Mouse (Mus musculus): ENCODE measurements around the gene Nova2. TPM values are rescaled to one million over a fixed set of nuclear protein-coding genes. Genes with fewer than 3 reads are reported as not detected.

Nova2 gene
- polyA plus RNA-seq, 1 experiment from 2014 or later = 0.22 TPM

DNA sequence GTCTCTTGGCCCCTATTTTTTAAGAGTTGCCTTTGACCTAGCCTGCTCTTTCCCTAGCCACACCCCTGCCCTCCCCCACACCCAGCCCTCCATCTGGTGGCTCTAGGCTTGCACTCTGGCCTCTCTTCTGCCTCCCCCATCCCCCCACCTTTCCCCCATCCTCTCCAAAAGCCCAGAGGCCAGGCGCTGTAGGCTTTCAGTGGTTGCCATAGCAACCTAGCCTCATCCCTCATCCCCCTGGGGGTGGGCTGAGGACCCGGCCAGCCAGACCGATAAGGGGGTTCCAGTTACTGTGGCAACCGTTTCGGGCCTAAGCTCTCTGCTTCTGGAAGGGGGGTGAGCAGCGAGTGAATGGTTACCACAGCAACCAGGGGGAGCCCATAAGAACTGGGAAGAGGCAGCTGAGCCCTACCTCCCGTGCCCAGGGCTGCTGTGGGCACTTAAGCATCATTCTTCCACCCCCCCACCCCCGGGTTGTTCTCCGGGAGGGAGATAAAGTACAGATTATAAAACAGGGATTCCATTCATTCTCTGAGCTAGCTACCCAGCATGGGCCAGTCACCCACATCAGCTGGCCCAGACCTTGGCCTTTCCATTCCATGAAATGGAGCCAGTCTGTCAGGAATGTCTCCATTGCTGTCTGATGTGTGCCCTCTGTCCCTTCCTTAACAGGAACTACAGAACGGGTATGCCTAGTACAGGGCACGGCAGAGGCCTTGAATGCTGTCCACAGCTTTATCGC, 24.3 kb downstream of the Nova2 start:
- H3K4me1 ChIP-seq (replicated peaks; ENCODE audit: control insufficient read depth, insufficient read depth) = no peaks in the 10 kb centered on the region
- WGBS = 32% methylated on average over 12 of the region's 12 CpGs
- H3K27me3 ChIP-seq (ENCODE audit: control insufficient read depth, insufficient read depth, low read length) = no peaks in the 10 kb centered on the region
- H3K4me2 ChIP-seq (replicated peaks; ENCODE audit: low read depth) = no peak overlapping the region
- DNase-seq (ENCODE audit: low spot score) = no peak
- no peaks in the 10 kb centered on the region for H3K9me3 ChIP-seq (ENCODE audit: control insufficient read depth, low read length)
- no peaks in the 10 kb centered on the region for H3K36me3 ChIP-seq (ENCODE audit: control insufficient read depth, insufficient read depth, low read length)
- no peak overlapping the region for H3K9ac ChIP-seq (ENCODE audit: low read length)
- H3K4me3 ChIP-seq (ENCODE audit: low read depth, low read length) = no peak overlapping the region
- no peak overlapping the region for H3K27ac ChIP-seq (replicated peaks)
- ATAC-seq (ENCODE audit: low FRiP score, low TSS enrichment) = no peak
- TF ChIP-seq EP300 (optimal IDR thresholded peaks at IDR 0.05) = no peak
- no peak for TF ChIP-seq CTCF (IDR thresholded peaks at IDR 0.05; ENCODE audit: low read depth)

DNA sequence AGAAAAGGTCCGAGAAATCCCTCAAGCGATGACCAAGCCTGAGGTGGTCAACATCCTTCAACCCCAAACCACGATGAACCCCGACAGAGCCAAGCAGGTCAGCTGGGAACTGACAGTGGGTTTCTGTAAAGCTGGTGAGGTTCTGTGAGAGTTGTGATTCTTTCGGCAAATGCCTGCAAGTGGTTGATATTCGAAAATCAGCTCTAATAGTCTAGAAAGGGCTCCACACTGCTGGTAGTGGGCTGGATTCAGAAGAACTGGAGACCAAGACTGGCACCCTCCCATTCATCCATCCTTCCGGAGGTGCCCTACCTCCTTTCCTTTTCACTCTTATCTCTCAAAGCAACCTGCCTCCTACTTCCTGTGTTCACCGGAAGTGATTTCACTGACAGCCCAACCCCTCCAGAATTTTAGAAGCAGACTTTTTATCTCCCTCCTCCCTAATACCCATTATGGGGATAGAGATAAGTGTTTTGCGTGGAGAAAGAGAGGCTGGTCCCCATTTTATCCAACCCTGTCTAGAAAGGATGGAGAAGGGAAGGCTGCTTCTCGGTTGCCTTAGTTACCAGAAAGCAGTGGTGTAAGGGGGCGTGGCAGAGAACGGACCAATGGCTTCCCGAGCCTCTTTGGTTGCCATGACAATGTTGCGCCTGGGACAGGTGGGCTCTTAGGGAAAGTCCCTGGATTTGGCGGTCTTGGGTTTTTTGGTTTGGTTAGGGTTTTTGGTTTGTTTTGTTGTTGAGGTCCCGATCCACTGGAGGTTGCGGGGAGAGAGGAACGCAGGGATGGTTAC, 25.0 kb downstream of the Nova2 start:
- 26% methylated on average over 18 of the region's 18 CpGs for WGBS

DNA sequence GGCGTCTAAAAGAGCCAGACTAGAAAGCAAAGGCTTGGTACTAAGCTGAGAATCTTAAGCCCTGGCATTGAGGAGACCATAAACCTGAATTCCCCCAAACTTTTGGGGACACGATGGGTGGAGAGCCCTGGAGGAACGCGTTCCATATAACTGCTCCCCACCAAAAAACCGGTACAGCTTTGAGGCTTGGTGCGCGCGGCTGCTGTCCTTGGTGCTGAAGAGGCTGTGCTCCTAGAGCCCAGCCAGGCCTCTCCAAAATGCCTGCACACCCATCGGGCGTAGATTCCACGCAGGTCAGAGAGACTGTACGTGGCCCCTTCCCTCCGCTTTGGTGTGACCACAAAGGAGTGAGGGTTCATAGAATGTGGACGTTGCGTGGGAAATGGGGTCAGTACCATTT, 25.7 kb downstream of the Nova2 start:
- Histone ChIP-seq H3K9ac (ENCODE audit: low read length) (no peak overlapping the region), H3K27ac (replicated peaks) (no peak overlapping the region), H3K4me3 (ENCODE audit: low read depth, low read length) (no peak overlapping the region), H3K9me3 (ENCODE audit: control insufficient read depth, low read length) (no peaks in the 10 kb centered on the region), H3K36me3 (ENCODE audit: control insufficient read depth, insufficient read depth, low read length) (no peaks in the 10 kb centered on the region), H3K4me2 (replicated peaks; ENCODE audit: low read depth) (no peak overlapping the region), H3K4me1 (replicated peaks; ENCODE audit: control insufficient read depth, insufficient read depth) (no peaks in the 10 kb centered on the region), H3K27me3 (ENCODE audit: control insufficient read depth, insufficient read depth, low read length) (no peaks in the 10 kb centered on the region)
- TF ChIP-seq CTCF (IDR thresholded peaks at IDR 0.05; ENCODE audit: low read depth) (no peak), EP300 (optimal IDR thresholded peaks at IDR 0.05) (no peak)
- no peak for ATAC-seq (ENCODE audit: low FRiP score, low TSS enrichment)
- WGBS = 15% methylated on average over 15 of the region's 15 CpGs
- peak; percentile 70 for DNase-seq (ENCODE audit: low spot score)

More for the DNA sequence above, 25.0 kb downstream of the Nova2 start:
- H3K9ac ChIP-seq (ENCODE audit: low read length) = no peak overlapping the region
- H3K9me3 ChIP-seq (ENCODE audit: control insufficient read depth, low read length) = no peaks in the 10 kb centered on the region
- no peak overlapping the region for H3K4me3 ChIP-seq (ENCODE audit: low read depth, low read length)
- no peak overlapping the region for H3K4me2 ChIP-seq (replicated peaks; ENCODE audit: low read depth)
- no peak overlapping the region for H3K27ac ChIP-seq (replicated peaks)
- ATAC-seq (ENCODE audit: low FRiP score, low TSS enrichment) (no peak), DNase-seq (ENCODE audit: low spot score) (no peak)
- TF ChIP-seq CTCF (IDR thresholded peaks at IDR 0.05; ENCODE audit: low read depth) = no peak
- no peak for TF ChIP-seq EP300 (optimal IDR thresholded peaks at IDR 0.05)
- H3K36me3 ChIP-seq (ENCODE audit: control insufficient read depth, insufficient read depth, low read length) = no peaks in the 10 kb centered on the region
- H3K27me3 ChIP-seq (ENCODE audit: control insufficient read depth, insufficient read depth, low read length) = no peaks in the 10 kb centered on the region
- H3K4me1 ChIP-seq (replicated peaks; ENCODE audit: control insufficient read depth, insufficient read depth) = no peaks in the 10 kb centered on the region

DNA sequence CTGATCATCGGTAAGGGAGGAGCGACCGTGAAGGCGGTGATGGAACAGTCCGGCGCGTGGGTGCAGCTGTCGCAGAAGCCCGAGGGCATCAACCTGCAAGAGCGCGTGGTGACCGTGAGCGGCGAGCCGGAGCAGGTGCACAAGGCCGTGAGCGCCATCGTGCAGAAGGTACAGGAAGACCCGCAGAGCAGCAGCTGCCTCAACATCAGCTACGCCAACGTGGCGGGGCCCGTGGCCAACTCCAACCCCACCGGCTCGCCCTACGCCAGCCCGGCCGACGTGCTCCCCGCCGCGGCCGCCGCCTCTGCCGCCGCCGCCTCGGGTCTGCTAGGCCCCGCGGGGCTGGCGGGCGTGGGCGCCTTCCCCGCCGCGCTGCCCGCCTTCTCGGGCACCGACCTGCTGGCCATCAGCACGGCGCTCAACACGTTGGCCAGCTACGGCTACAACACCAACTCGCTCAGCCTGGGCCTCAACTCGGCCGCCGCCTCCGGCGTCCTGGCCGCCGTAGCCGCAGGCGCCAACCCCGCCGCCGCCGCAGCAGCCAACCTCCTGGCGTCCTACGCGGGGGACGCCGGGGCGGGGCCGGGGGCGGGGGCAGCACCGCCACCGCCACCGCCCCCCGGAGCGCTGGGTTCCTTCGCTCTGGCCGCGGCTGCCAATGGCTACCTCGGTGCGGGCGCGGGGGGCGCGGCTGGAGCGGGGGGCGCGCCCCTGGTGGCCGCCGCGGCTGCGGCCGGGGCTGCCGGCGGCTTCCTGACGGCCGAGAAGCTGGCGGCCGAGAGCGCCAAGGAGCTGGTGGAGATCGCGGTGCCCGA, 32.1 kb downstream of the Nova2 start:
- H3K9me3 ChIP-seq (ENCODE audit: control insufficient read depth, low read length) = no peaks in the 10 kb centered on the region
- H3K27ac ChIP-seq (replicated peaks) = no peak overlapping the region
- H3K9ac ChIP-seq (ENCODE audit: low read length) = peak overlapping the region; percentile 58
- under 1% methylated on average over 87 of the region's 107 CpGs for WGBS
- ATAC-seq (ENCODE audit: low FRiP score, low TSS enrichment) (peak; percentile 71), DNase-seq (ENCODE audit: low spot score) (peak; percentile 70)
- H3K4me1 ChIP-seq (replicated peaks; ENCODE audit: control insufficient read depth, insufficient read depth) = 0 out of 2 replicates have a peak, but pooled peaks cover 3% of the 10 kb centered on the region
- 0 out of 2 replicates have a peak, but pooled peaks cover 2% of the 10 kb centered on the region for H3K27me3 ChIP-seq (ENCODE audit: control insufficient read depth, insufficient read depth, low read length)
- no peaks in the 10 kb centered on the region for H3K36me3 ChIP-seq (ENCODE audit: control insufficient read depth, insufficient read depth, low read length)
- peak overlapping the region; percentile 56 for H3K4me3 ChIP-seq (ENCODE audit: low read depth, low read length)
- TF ChIP-seq EP300 (optimal IDR thresholded peaks at IDR 0.05) = no peak
- no peak for TF ChIP-seq CTCF (IDR thresholded peaks at IDR 0.05; ENCODE audit: low read depth)
- H3K4me2 ChIP-seq (replicated peaks; ENCODE audit: low read depth) = peak overlapping the region; percentile 97

DNA sequence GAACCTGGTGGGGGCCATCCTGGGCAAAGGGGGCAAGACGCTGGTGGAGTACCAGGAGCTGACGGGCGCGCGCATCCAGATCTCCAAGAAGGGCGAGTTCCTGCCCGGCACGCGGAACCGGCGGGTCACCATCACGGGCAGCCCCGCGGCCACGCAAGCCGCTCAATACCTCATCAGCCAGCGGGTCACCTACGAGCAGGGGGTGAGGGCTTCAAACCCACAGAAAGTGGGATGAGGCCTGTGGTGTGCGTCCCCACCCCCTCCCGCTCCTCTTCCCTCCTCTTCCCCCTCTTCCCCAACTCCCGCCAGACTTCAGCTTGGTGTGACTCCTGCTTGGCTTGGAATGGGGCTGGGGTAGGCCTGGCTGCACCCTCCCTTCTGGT, 32.7 kb downstream of the Nova2 start:
- Histone ChIP-seq H3K36me3 (ENCODE audit: control insufficient read depth, insufficient read depth, low read length) (no peaks in the 10 kb centered on the region), H3K4me1 (replicated peaks; ENCODE audit: control insufficient read depth, insufficient read depth) (0 out of 2 replicates have a peak, but pooled peaks cover 3% of the 10 kb centered on the region), H3K4me3 (ENCODE audit: low read depth, low read length) (peak overlapping the region; percentile 56), H3K27me3 (ENCODE audit: control insufficient read depth, insufficient read depth, low read length) (peaks cover 3% of the 10 kb centered on the region; the same call in 1 of the 2 replicates), H3K4me2 (replicated peaks; ENCODE audit: low read depth) (peak overlapping the region; percentile 97), H3K9ac (ENCODE audit: low read length) (peak overlapping the region; percentile 58), H3K27ac (replicated peaks) (no peak overlapping the region), H3K9me3 (ENCODE audit: control insufficient read depth, low read length) (no peaks in the 10 kb centered on the region)
- WGBS = 1% methylated on average over 18 of the region's 21 CpGs
- DNase-seq (ENCODE audit: low spot score) (no peak), ATAC-seq (ENCODE audit: low FRiP score, low TSS enrichment) (no peak)
- TF ChIP-seq CTCF (IDR thresholded peaks at IDR 0.05; ENCODE audit: low read depth) (no peak), EP300 (optimal IDR thresholded peaks at IDR 0.05) (no peak)
